Mouse (Mus musculus): ENCODE results near the gene B4galnt2.

DNA sequence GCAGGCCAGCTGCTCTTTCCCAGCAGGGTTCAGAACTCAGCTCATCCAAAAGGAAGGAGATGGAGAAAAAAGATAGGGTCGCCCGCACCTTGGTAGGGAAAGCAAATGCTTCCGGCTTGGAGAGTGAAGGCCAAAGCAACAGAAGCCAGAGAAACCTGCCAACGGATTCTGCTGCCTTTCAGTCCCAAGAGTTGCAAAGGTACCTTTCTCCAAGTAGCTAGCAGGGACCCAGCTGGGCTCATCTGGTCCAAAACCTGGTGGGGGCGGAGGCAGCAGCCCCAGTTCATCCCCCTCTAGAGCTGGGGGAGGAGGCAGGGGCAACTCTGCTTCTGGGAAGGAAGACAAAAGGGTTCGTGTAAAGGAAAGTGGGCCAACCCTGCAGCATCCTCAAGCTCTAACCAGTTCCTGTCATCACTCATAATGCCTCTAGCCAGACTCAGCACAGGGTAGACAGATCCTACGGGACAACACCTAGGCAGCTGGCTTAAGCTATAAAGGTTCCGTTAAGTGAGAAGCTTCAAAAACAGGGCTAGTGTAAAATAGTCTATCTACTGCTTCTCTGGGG, 81.6 kb downstream of the B4galnt2 start:
- TF ChIP-seq POLR2A (IDR thresholded peaks at IDR 0.05; ENCODE audit: borderline replicate concordance, control insufficient read depth, low read depth, low read length): no peak
- TF ChIP-seq CTCF (IDR thresholded peaks at IDR 0.05; ENCODE audit: control insufficient read depth, insufficient read depth, low read length): no peak

Measured in bone marrow, adult 2 months (tissue).